Mouse (Mus musculus): Measurements from ENCODE around the gene Tdrd12.

- TF ChIP-seq POLR2A (IDR thresholded peaks at IDR 0.05; ENCODE audit: insufficient read length, low read depth), result no peak
- no peak for TF ChIP-seq USF1 (IDR thresholded peaks at IDR 0.05; ENCODE audit: low read depth)
- TF ChIP-seq MAX (IDR thresholded peaks at IDR 0.05; ENCODE audit: low read depth), result no peak
- no peak for TF ChIP-seq E2F4 (IDR thresholded peaks at IDR 0.05; ENCODE audit: insufficient read depth)
- TF ChIP-seq TCF12 (IDR thresholded peaks at IDR 0.05; ENCODE audit: insufficient read depth, poor library complexity, severe bottlenecking), result no peak
- TF ChIP-seq POLR2AphosphoS2 (IDR thresholded peaks at IDR 0.05; ENCODE audit: insufficient read length, low read depth), result no peak
- no peak for TF ChIP-seq MYOG (IDR thresholded peaks at IDR 0.05; ENCODE audit: control insufficient read depth in 1 of 3, insufficient read depth in 1 of 3, insufficient read length in 2 of 3, low read depth in 2 of 3)
- TF ChIP-seq MYOD1 (IDR thresholded peaks at IDR 0.05; ENCODE audit: control insufficient read depth in 1 of 3, insufficient read length in 2 of 3, low read depth in 2 of 3), result no peak
- TF ChIP-seq CEBPB (IDR thresholded peaks at IDR 0.05; ENCODE audit: insufficient read depth, poor library complexity, severe bottlenecking), result no peak
- TF ChIP-seq SRF (IDR thresholded peaks at IDR 0.05; ENCODE audit: control insufficient read depth, insufficient read length, low read depth), result no peak
- TF ChIP-seq REST (IDR thresholded peaks at IDR 0.05; ENCODE audit: insufficient read depth, insufficient read length), result no peak
Observed at GRCm38 (mm10) chr7:35448867-35449266, 88.7 kb downstream of the Tdrd12 start.

Measured in myocyte (in vitro differentiated cells).